Mouse (Mus musculus) cerebellum, postnatal 10 days (tissue): Measurements from ENCODE around the gene Dlgap1.
A peak's percentile ranks its signal among the peaks of the same experiment; 100 is the strongest.

ENCODE experiments used
- DNase-seq, 2 experiments: peaks; one replicate each; pipeline ENCODE4 v3.0.0; 2021; ENCODE audit warnings: mixed read lengths in 2 of 2

Dlgap1 gene

GRCm38 (mm10) chr17:70470970-70471371 lies 502.1 kb downstream of the Dlgap1 start:
- no peak for DNase-seq

GRCm38 (mm10) chr17:70472162-70472561 lies 503.3 kb downstream of the Dlgap1 start:
- peak; percentile 40 to 43 for DNase-seq

- DNase-seq, result no peak
Observed at GRCm38 (mm10) chr17:70473871-70474270, 505.0 kb downstream of the Dlgap1 start.

GRCm38 (mm10) chr17:70483716-70484115 lies 514.8 kb downstream of the Dlgap1 start:
- no peak for DNase-seq

GRCm38 (mm10) chr17:70485668-70486067 lies 516.8 kb downstream of the Dlgap1 start:
- peak in 1 of 2 experiments; percentile 31 for DNase-seq

GRCm38 (mm10) chr17:70486259-70486658 lies 517.4 kb downstream of the Dlgap1 start:
- DNase-seq, result peak; percentile 51 to 62

- DNase-seq, result peak; percentile 57 to 64
Observed at GRCm38 (mm10) chr17:70486831-70487230, 518.0 kb downstream of the Dlgap1 start.

- DNase-seq, result peak; percentile 99
Observed at GRCm38 (mm10) chr17:70488784-70489265, 520.0 kb downstream of the Dlgap1 start.

GRCm38 (mm10) chr17:70491575-70491974 lies 522.7 kb downstream of the Dlgap1 start:
- no peak for DNase-seq

GRCm38 (mm10) chr17:70494338-70494737 lies 525.5 kb downstream of the Dlgap1 start:
- no peak for DNase-seq

GRCm38 (mm10) chr17:70498256-70498655 lies 529.4 kb downstream of the Dlgap1 start:
- no peak for DNase-seq

GRCm38 (mm10) chr17:70501933-70502332 lies 533.1 kb downstream of the Dlgap1 start:
- DNase-seq, result no peak

- no peak for DNase-seq
Observed at GRCm38 (mm10) chr17:70507759-70508158, 538.9 kb downstream of the Dlgap1 start.

- DNase-seq, result peak; percentile 74 to 80
Observed at GRCm38 (mm10) chr17:70510441-70510840, 541.6 kb downstream of the Dlgap1 start.

GRCm38 (mm10) chr17:70511401-70511800 lies 542.5 kb downstream of the Dlgap1 start:
- DNase-seq, result no peak

- DNase-seq, result no peak
Observed at GRCm38 (mm10) chr17:70513736-70514135, 544.9 kb downstream of the Dlgap1 start.

GRCm38 (mm10) chr17:70516506-70516905 lies 547.6 kb downstream of the Dlgap1 start:
- DNase-seq, result no peak

GRCm38 (mm10) chr17:70517333-70517732 lies 548.5 kb downstream of the Dlgap1 start:
- DNase-seq, result no peak

GRCm38 (mm10) chr17:70521058-70521851 lies 552.4 kb downstream of the Dlgap1 start:
- peak; percentile 54 to 62 for DNase-seq

- peak; percentile 75 to 76 for DNase-seq
Observed at GRCm38 (mm10) chr17:70521971-70522370, 553.1 kb downstream of the Dlgap1 start.

- DNase-seq, result no peak
Observed at GRCm38 (mm10) chr17:70525990-70526389, 557.1 kb downstream of the Dlgap1 start.

- peak; percentile 65 to 81 for DNase-seq
Observed at GRCm38 (mm10) chr17:70527101-70527500, 558.2 kb downstream of the Dlgap1 start.

GRCm38 (mm10) chr17:70528196-70529187 lies 559.6 kb downstream of the Dlgap1 start:
- peak; percentile 78 to 79 for DNase-seq
